Mouse (Mus musculus) CH12.LX (cell line): ENCODE data around the gene Prnp. TPM values are rescaled to one million over a fixed set of nuclear protein-coding genes. Genes with fewer than 3 reads are reported as not detected.

Experiments used
- DNase-seq: peaks from one replicate; pipeline ENCODE4 v3.0.0-alpha.2; 2013; ENCODE audit errors: extremely low read depth
- H3K27ac ChIP-seq: 2 replicates; pipeline ENCODE4 v1.5.1; 2012; ENCODE audit warnings: low read depth, mild to moderate bottlenecking, control low read depth, moderate library complexity; ENCODE audit not compliant: insufficient read depth
- H3K27me3 ChIP-seq: replicated peaks from 2 replicates; pipeline ENCODE3; 2012; ENCODE audit warnings: inconsistent platforms
- H3K36me3 ChIP-seq, 2 experiments: replicated peaks in 1 of 2; 2 replicates each; pipeline versions ENCODE3 to v1.6.1; 2012; ENCODE audit warnings: inconsistent platforms in 1 of 2, low read length in 1 of 2, mild to moderate bottlenecking in 1 of 2, mixed read lengths in 1 of 2, moderate library complexity in 1 of 2; ENCODE audit not compliant: control insufficient read depth in 1 of 2, insufficient read depth in 1 of 2
- H3K4me1 ChIP-seq, 2 experiments: 2 replicates each; pipeline ENCODE4 v1.6.1; 2012; ENCODE audit warnings: inconsistent platforms in 1 of 2, moderate library complexity in 1 of 2; ENCODE audit not compliant: insufficient read depth in 2 of 2, control insufficient read depth in 1 of 2
- H3K4me2 ChIP-seq: 2 replicates; pipeline ENCODE4 v1.6.1; 2012; ENCODE audit warnings: low read depth, mild to moderate bottlenecking, control low read depth; ENCODE audit not compliant: poor library complexity, insufficient read depth, severe bottlenecking
- H3K4me3 ChIP-seq, 3 experiments: fragments of 150-350 bp in 1 of 3; sonication (generic) in 1 of 3; replicated peaks in 1 of 3; 2 replicates each; pipeline versions ENCODE3 to v1.5.1; 2011 to 2012; ENCODE audit warnings: low read depth in 2 of 3, low read length in 2 of 3, mild to moderate bottlenecking in 2 of 3, moderate library complexity in 2 of 3, control low read depth in 1 of 3, improper control_type of control experiment in 1 of 3, inconsistent platforms in 1 of 3, mixed read lengths in 1 of 3; ENCODE audit not compliant: poor library complexity in 1 of 3
- H3K79me2 ChIP-seq: replicated peaks from 2 replicates; pipeline ENCODE4 v1.6.1; 2012; ENCODE audit warnings: mild to moderate bottlenecking, moderate library complexity; ENCODE audit not compliant: control insufficient read depth, poor library complexity, insufficient read depth, severe bottlenecking; ENCODE audit errors: extremely low read depth
- H3K9ac ChIP-seq: 2 replicates; pipeline ENCODE4 v1.6.1; 2012; ENCODE audit warnings: low read depth, mild to moderate bottlenecking, control low read depth, moderate library complexity; ENCODE audit not compliant: insufficient read depth
- H3K9me3 ChIP-seq: replicated peaks from 2 replicates; pipeline ENCODE3; 2012; ENCODE audit warnings: low read length, inconsistent platforms, mixed read lengths
- CHD2 ChIP-seq: IDR thresholded peaks from 2 replicates; pipeline ENCODE4 v1.6.1; 2011; ENCODE audit warnings: low read length, improper control_type of control experiment
- E2F4 ChIP-seq: IDR thresholded peaks from 2 replicates; pipeline ENCODE4 v1.6.1; 2011; ENCODE audit warnings: low read depth, low read length, improper control_type of control experiment; ENCODE audit not compliant: insufficient replicate concordance
- ELF1 ChIP-seq: IDR thresholded peaks from 2 replicates; pipeline ENCODE4 v1.6.1; 2014; ENCODE audit warnings: low read depth, mild to moderate bottlenecking, inconsistent platforms, low read length, improper control_type of control experiment
- ETS1 ChIP-seq: conservative IDR thresholded peaks from 2 replicates; pipeline ENCODE4 v1.6.1; 2012; ENCODE audit warnings: low read depth, mild to moderate bottlenecking, inconsistent platforms, low read length, improper control_type of control experiment, moderate library complexity
- GABPA ChIP-seq: IDR thresholded peaks from 2 replicates; pipeline ENCODE4 v1.6.1; 2012; ENCODE audit warnings: low read depth, low read length, improper control_type of control experiment, inconsistent platforms; ENCODE audit not compliant: insufficient replicate concordance
- HCFC1 ChIP-seq: IDR thresholded peaks from 2 replicates; pipeline ENCODE4 v1.6.1; 2012; ENCODE audit warnings: low read depth, mild to moderate bottlenecking, inconsistent platforms, low read length, improper control_type of control experiment
- JUN ChIP-seq: IDR thresholded peaks from 2 replicates; pipeline ENCODE4 v1.6.1; 2011; ENCODE audit warnings: low read depth, mild to moderate bottlenecking, low read length, improper control_type of control experiment, moderate library complexity; ENCODE audit not compliant: insufficient read depth
- KAT2A ChIP-seq: IDR thresholded peaks from 2 replicates; pipeline ENCODE4 v1.6.1; 2012; ENCODE audit warnings: low read length, improper control_type of control experiment, inconsistent platforms; ENCODE audit not compliant: insufficient replicate concordance
- MAFK ChIP-seq: IDR thresholded peaks from 2 replicates; pipeline ENCODE4 v1.6.1; 2011; ENCODE audit warnings: low read length, improper control_type of control experiment; ENCODE audit not compliant: insufficient replicate concordance
- MAX ChIP-seq: IDR thresholded peaks from 2 replicates; pipeline ENCODE4 v1.6.1; 2011; ENCODE audit warnings: low read length, improper control_type of control experiment
- MEF2A ChIP-seq: IDR thresholded peaks from 2 replicates; pipeline ENCODE4 v1.6.1; 2014; ENCODE audit warnings: low read depth, mild to moderate bottlenecking, inconsistent platforms, low read length, improper control_type of control experiment, borderline replicate concordance
- MXI1 ChIP-seq: IDR thresholded peaks from 2 replicates; pipeline ENCODE4 v1.6.1; 2011; ENCODE audit warnings: mild to moderate bottlenecking, low read depth, low read length, improper control_type of control experiment
- MYC ChIP-seq: IDR thresholded peaks from 2 replicates; pipeline ENCODE4 v1.6.1; 2011; ENCODE audit warnings: low read depth, mild to moderate bottlenecking, improper control_type of control experiment, low read length
- PAX5 ChIP-seq: IDR thresholded peaks from 2 replicates; pipeline ENCODE4 v1.6.1; 2012; ENCODE audit warnings: low read length, inconsistent platforms, mixed read lengths
- RAD21 ChIP-seq: IDR thresholded peaks from 2 replicates; pipeline ENCODE4 v1.6.1; 2011; ENCODE audit warnings: low read depth, mild to moderate bottlenecking, low read length, improper control_type of control experiment, moderate library complexity
- RCOR1 ChIP-seq: conservative IDR thresholded peaks from 2 replicates; pipeline ENCODE4 v1.6.1; 2012; ENCODE audit warnings: low read depth, mild to moderate bottlenecking, inconsistent platforms, low read length, improper control_type of control experiment
- UBTF ChIP-seq: IDR thresholded peaks from 2 replicates; pipeline ENCODE4 v1.6.1; 2012; ENCODE audit warnings: low read depth, mild to moderate bottlenecking, inconsistent platforms, low read length, improper control_type of control experiment, moderate library complexity
- USF2 ChIP-seq: conservative IDR thresholded peaks from 2 replicates; pipeline ENCODE4 v1.6.1; 2011; ENCODE audit warnings: low read depth, low read length, improper control_type of control experiment
- ZC3H11A ChIP-seq: IDR thresholded peaks from 2 replicates; pipeline ENCODE4 v1.6.1; 2012; ENCODE audit warnings: low read depth, mild to moderate bottlenecking, inconsistent platforms, low read length, improper control_type of control experiment
- ZNF384 ChIP-seq: IDR thresholded peaks from 2 replicates; pipeline ENCODE4 v1.6.1; 2012; ENCODE audit warnings: low read depth, low read length, improper control_type of control experiment, inconsistent platforms
- dilution Hi-C: fragments of 300-500 bp; cut with MboI; formaldehyde crosslinking; loops from 2 replicates; pipeline ENCODE4 v1.14.3; 2020; ENCODE audit warnings: low sequenced_read_pairs; ENCODE audit not compliant: extremely low pct_unique_long_range_greater_than_20kb, extremely low pct_ligation_motif_present
- in situ Hi-C: fragments of 300-500 bp; cut with MboI; formaldehyde crosslinking; loops from 3 replicates; pipeline ENCODE4 v1.14.3; 2019; ENCODE audit warnings: low sequenced_read_pairs, low pct_ligation_motif_present, low pct_unique_long_range_greater_than_20kb, mixed read lengths
- polyA plus RNA-seq: library from polyadenylated mRNA; unstranded; fragments of >175 nt; gene quantifications from 2 replicates; pipeline ENCODE4 v1.2.1, GENCODE M21; 2012; ENCODE audit warnings: low read depth; ENCODE audit not compliant: insufficient read length
- total RNA-seq, 2 experiments: library from RNA; depleted of rRNA; stranded (reverse); fragments of 300-350 nt in 1 of 2; fragments of >200 nt in 1 of 2; gene quantifications; 2 replicates each; pipeline ENCODE4 v1.2.3; 2012 to 2014

Prnp gene
- total and polyA plus RNA-seq, 3 experiments, result 4.5 to 6.4 (median 5.7) TPM

DNA sequence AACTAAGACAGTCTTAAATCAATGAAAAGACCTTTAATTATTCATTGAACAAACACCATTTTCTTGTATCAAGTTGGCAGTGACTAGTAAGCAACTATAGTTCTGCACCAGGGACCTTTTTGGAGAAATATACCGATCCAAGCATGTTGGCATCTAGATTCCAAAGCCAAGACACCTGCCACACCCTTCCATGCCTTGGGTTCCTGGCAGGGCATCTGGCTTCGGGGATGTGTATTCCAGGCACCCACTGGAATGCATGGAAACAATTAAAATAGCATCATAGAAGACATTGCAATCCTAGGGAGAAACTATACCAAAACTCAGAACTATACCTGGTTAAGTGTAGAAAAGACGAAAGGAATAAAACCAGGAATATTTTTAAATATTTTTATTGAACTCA is 3.5 kb upstream of the Prnp start:
- H3K79me2 ChIP-seq, result no peaks in the 10 kb centered on the region
- no peak overlapping the region for H3K9ac ChIP-seq
- no peaks in the 10 kb centered on the region for H3K9me3 ChIP-seq
- H3K4me2 ChIP-seq, result no peak overlapping the region
- in situ Hi-C loops, result no loop called here
- no peaks in the 10 kb centered on the region for H3K36me3 ChIP-seq
- no peak for DNase-seq
- no peak overlapping the region for H3K27ac ChIP-seq
- TF ChIP-seq JUN, result no peak
- TF ChIP-seq E2F4, result no peak
- TF ChIP-seq ZC3H11A, result no peak
- no peak for TF ChIP-seq ZNF384
- TF ChIP-seq MXI1, result no peak
- no peak for TF ChIP-seq UBTF
- TF ChIP-seq GABPA, result no peak
- no peak overlapping the region for H3K4me3 ChIP-seq
- dilution Hi-C loops, result no loop called here
- H3K4me1 ChIP-seq, result peaks cover 4 to 26% of the 10 kb centered on the region in 2 experiments
- H3K27me3 ChIP-seq, result peaks cover 6% of the 10 kb centered on the region

DNA sequence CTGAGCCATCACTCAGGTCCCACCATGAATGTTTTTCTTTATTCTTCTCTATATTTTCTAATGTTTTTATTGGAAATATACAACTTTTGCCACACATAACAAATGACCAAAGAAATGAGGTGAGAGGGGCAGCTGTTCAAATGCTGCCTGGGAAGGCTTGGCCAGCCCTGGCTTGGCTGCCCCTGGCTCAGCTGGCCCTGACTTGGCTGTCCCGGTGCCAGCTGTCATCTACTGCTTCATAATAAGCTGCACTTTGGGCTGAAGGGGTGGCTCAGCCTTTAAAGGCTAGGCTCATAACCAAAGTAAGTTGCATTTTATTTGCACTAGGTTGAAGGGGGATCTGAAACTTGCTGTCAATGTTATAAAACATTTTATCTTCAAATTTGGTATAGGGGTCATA is 2.9 kb upstream of the Prnp start:
- in situ Hi-C loops, result no loop called here
- H3K27ac ChIP-seq, result no peak overlapping the region
- dilution Hi-C loops, result no loop called here
- no peaks in the 10 kb centered on the region for H3K79me2 ChIP-seq
- no peak overlapping the region for H3K4me2 ChIP-seq
- TF ChIP-seq ETS1 (no peak), UBTF (no peak), ZC3H11A (no peak), MAX (no peak), USF2 (no peak), MXI1 (no peak), KAT2A (no peak), MAFK (no peak), MEF2A (no peak), HCFC1 (no peak), PAX5 (no peak), CHD2 (no peak), RAD21 (no peak), RCOR1 (no peak), ELF1 (no peak), E2F4 (no peak), MYC (no peak)
- DNase-seq, result no peak
- peaks cover 4 to 31% of the 10 kb centered on the region in 2 experiments for H3K4me1 ChIP-seq
- H3K4me3 ChIP-seq, result no peak overlapping the region
- H3K9ac ChIP-seq, result no peak overlapping the region
- H3K36me3 ChIP-seq, result no peaks in the 10 kb centered on the region
- no peaks in the 10 kb centered on the region for H3K9me3 ChIP-seq
- H3K27me3 ChIP-seq, result peaks cover 6% of the 10 kb centered on the region
